Mouse (Mus musculus): Measurements from ENCODE around the gene Rnf208. TPM values are rescaled to one million over a fixed set of nuclear protein-coding genes. Genes with fewer than 3 reads are reported as not detected.

Gene Rnf208
- total RNA-seq, 2 experiments from 2014 or later = not detected

- no peak for ATAC-seq (replicated peaks; ENCODE audit: low FRiP score, poor library complexity, severe bottlenecking)
Observed at GRCm38 (mm10) chr2:25293706-25294105, 51.7 kb downstream of the Rnf208 start.

Other genes with a start within 250 kb of the Rnf208 start
Only the 30 nearest of the 31 such genes appear.
- 1.8 and 2.5 TPM in 2 replicates for gene Nsmf, start 187.9 kb upstream of the Rnf208 start, total RNA-seq (2015; ENCODE audit: low replicate concordance)
- 2.1 and 3.9 TPM in 2 replicates for gene Nsmf, start 187.9 kb upstream of the Rnf208 start, total RNA-seq (2017; ENCODE audit: low replicate concordance)
- not detected in 2 replicates for gene Entpd8, start 162.0 kb upstream of the Rnf208 start, total RNA-seq (2015; ENCODE audit: low replicate concordance)
- gene Entpd8, start 162.0 kb upstream of the Rnf208 start, total RNA-seq (2017; ENCODE audit: low replicate concordance) = not detected in 2 replicates
- gene Noxa1, start 147.1 kb upstream of the Rnf208 start, total RNA-seq (2015; ENCODE audit: low replicate concordance) = not detected in 2 replicates
- gene Noxa1, start 147.1 kb upstream of the Rnf208 start, total RNA-seq (2017; ENCODE audit: low replicate concordance) = not detected in 2 replicates
- gene Nrarp, start 61.5 kb upstream of the Rnf208 start, total RNA-seq (2015; ENCODE audit: low replicate concordance) = 0.42 TPM in 1 of 2 replicates, not detected in the other
- 0.64 and 3.0 TPM in 2 replicates for gene Nrarp, start 61.5 kb upstream of the Rnf208 start, total RNA-seq (2017; ENCODE audit: low replicate concordance)
- 2.9 and 5.4 TPM in 2 replicates for gene Tor4a, start 45.4 kb upstream of the Rnf208 start, total RNA-seq (2015; ENCODE audit: low replicate concordance)
- gene Tor4a, start 45.4 kb upstream of the Rnf208 start, total RNA-seq (2017; ENCODE audit: low replicate concordance) = 0.30 and 2.2 TPM in 2 replicates
- 13.0 and 34.4 TPM in 2 replicates for gene Nelfb, start 30.8 kb upstream of the Rnf208 start, total RNA-seq (2015; ENCODE audit: low replicate concordance)
- gene Nelfb, start 30.8 kb upstream of the Rnf208 start, total RNA-seq (2017; ENCODE audit: low replicate concordance) = 15.2 and 29.9 TPM in 2 replicates
- gene Stpg3, start 27.6 kb upstream of the Rnf208 start, total RNA-seq (2015; ENCODE audit: low replicate concordance) = not detected in 2 replicates
- not detected in 2 replicates for gene Stpg3, start 27.6 kb upstream of the Rnf208 start, total RNA-seq (2017; ENCODE audit: low replicate concordance)
- not detected in 2 replicates for gene Fam166a, start 23.5 kb upstream of the Rnf208 start, total RNA-seq (2015; ENCODE audit: low replicate concordance)
- not detected in 2 replicates for gene Fam166a, start 23.5 kb upstream of the Rnf208 start, total RNA-seq (2017; ENCODE audit: low replicate concordance)
- 940 and 950 TPM in 2 replicates for gene Tubb4b, start 17.6 kb upstream of the Rnf208 start, total RNA-seq (2015; ENCODE audit: low replicate concordance)
- gene Tubb4b, start 17.6 kb upstream of the Rnf208 start, total RNA-seq (2017; ENCODE audit: low replicate concordance) = 826 and 920 TPM in 2 replicates
- not detected in 2 replicates for gene Slc34a3, start 7.9 kb upstream of the Rnf208 start, total RNA-seq (2015; ENCODE audit: low replicate concordance)
- not detected in 2 replicates for gene Slc34a3, start 7.9 kb upstream of the Rnf208 start, total RNA-seq (2017; ENCODE audit: low replicate concordance)
- not detected in 2 replicates for gene Rnf224, start 5.5 kb upstream of the Rnf208 start, total RNA-seq (2015; ENCODE audit: low replicate concordance)
- gene Rnf224, start 5.5 kb upstream of the Rnf208 start, total RNA-seq (2017; ENCODE audit: low replicate concordance) = not detected in 2 replicates
- gene Cysrt1, start 197 bp downstream of the Rnf208 start, total RNA-seq (2015; ENCODE audit: low replicate concordance) = not detected in 2 replicates
- not detected in 2 replicates for gene Cysrt1, start 197 bp downstream of the Rnf208 start, total RNA-seq (2017; ENCODE audit: low replicate concordance)
- 4.0 and 4.6 TPM in 2 replicates for gene AL732309.1, start 4.6 kb downstream of the Rnf208 start, total RNA-seq (2015; ENCODE audit: low replicate concordance)
- not detected in 2 replicates for gene AL732309.1, start 4.6 kb downstream of the Rnf208 start, total RNA-seq (2017; ENCODE audit: low replicate concordance)
- gene Tmem203, start 13.2 kb downstream of the Rnf208 start, total RNA-seq (2015; ENCODE audit: low replicate concordance) = 11.9 and 18.9 TPM in 2 replicates
- gene Tmem203, start 13.2 kb downstream of the Rnf208 start, total RNA-seq (2017; ENCODE audit: low replicate concordance) = 1.8 and 8.5 TPM in 2 replicates
- 1.1 TPM in 1 of 2 replicates, not detected in the other for gene Tprn, start 20.4 kb downstream of the Rnf208 start, total RNA-seq (2015; ENCODE audit: low replicate concordance)
- 1.0 and 2.2 TPM in 2 replicates for gene Tprn, start 20.4 kb downstream of the Rnf208 start, total RNA-seq (2017; ENCODE audit: low replicate concordance)
- gene Ssna1, start 30.2 kb downstream of the Rnf208 start, total RNA-seq (2015; ENCODE audit: low replicate concordance) = 114 and 128 TPM in 2 replicates
- 46.2 and 81.0 TPM in 2 replicates for gene Ssna1, start 30.2 kb downstream of the Rnf208 start, total RNA-seq (2017; ENCODE audit: low replicate concordance)
- 34.6 and 55.8 TPM in 2 replicates for gene Anapc2, start 30.2 kb downstream of the Rnf208 start, total RNA-seq (2015; ENCODE audit: low replicate concordance)
- 29.7 and 40.0 TPM in 2 replicates for gene Anapc2, start 30.2 kb downstream of the Rnf208 start, total RNA-seq (2017; ENCODE audit: low replicate concordance)
- not detected in 2 replicates for gene Tmem210, start 45.9 kb downstream of the Rnf208 start, total RNA-seq (2015; ENCODE audit: low replicate concordance)
- not detected in 2 replicates for gene Tmem210, start 45.9 kb downstream of the Rnf208 start, total RNA-seq (2017; ENCODE audit: low replicate concordance)
- gene Lrrc26, start 47.7 kb downstream of the Rnf208 start, total RNA-seq (2015; ENCODE audit: low replicate concordance) = not detected in 2 replicates
- gene Lrrc26, start 47.7 kb downstream of the Rnf208 start, total RNA-seq (2017; ENCODE audit: low replicate concordance) = not detected in 2 replicates
- gene Grin1, start 76.9 kb downstream of the Rnf208 start, total RNA-seq (2015; ENCODE audit: low replicate concordance) = not detected in 2 replicates
- not detected in 2 replicates for gene Grin1, start 76.9 kb downstream of the Rnf208 start, total RNA-seq (2017; ENCODE audit: low replicate concordance)
- gene Man1b1, start 90.1 kb downstream of the Rnf208 start, total RNA-seq (2015; ENCODE audit: low replicate concordance) = 20.9 and 40.2 TPM in 2 replicates
- 34.1 and 51.6 TPM in 2 replicates for gene Man1b1, start 90.1 kb downstream of the Rnf208 start, total RNA-seq (2017; ENCODE audit: low replicate concordance)
- 4.7 TPM in 1 of 2 replicates, not detected in the other for gene Dpp7, start 114.1 kb downstream of the Rnf208 start, total RNA-seq (2015; ENCODE audit: low replicate concordance)
- gene Dpp7, start 114.1 kb downstream of the Rnf208 start, total RNA-seq (2017; ENCODE audit: low replicate concordance) = 0.68 and 6.2 TPM in 2 replicates
- gene Uap1l1, start 123.4 kb downstream of the Rnf208 start, total RNA-seq (2015; ENCODE audit: low replicate concordance) = 8.8 and 13.3 TPM in 2 replicates
- gene Uap1l1, start 123.4 kb downstream of the Rnf208 start, total RNA-seq (2017; ENCODE audit: low replicate concordance) = 0.30 and 2.7 TPM in 2 replicates
- 5.9 and 10.1 TPM in 2 replicates for gene Sapcd2, start 130.1 kb downstream of the Rnf208 start, total RNA-seq (2015; ENCODE audit: low replicate concordance)
- gene Sapcd2, start 130.1 kb downstream of the Rnf208 start, total RNA-seq (2017; ENCODE audit: low replicate concordance) = 7.8 and 9.6 TPM in 2 replicates
- not detected in 2 replicates for gene Entpd2, start 153.6 kb downstream of the Rnf208 start, total RNA-seq (2015; ENCODE audit: low replicate concordance)
- gene Entpd2, start 153.6 kb downstream of the Rnf208 start, total RNA-seq (2017; ENCODE audit: low replicate concordance) = not detected in 2 replicates
- not detected in 2 replicates for gene Npdc1, start 157.1 kb downstream of the Rnf208 start, total RNA-seq (2015; ENCODE audit: low replicate concordance)
- gene Npdc1, start 157.1 kb downstream of the Rnf208 start, total RNA-seq (2017; ENCODE audit: low replicate concordance) = not detected in 2 replicates
- 4.3 TPM in 1 of 2 replicates, not detected in the other for gene Fut7, start 181.0 kb downstream of the Rnf208 start, total RNA-seq (2015; ENCODE audit: low replicate concordance)
- 0.77 TPM in 1 of 2 replicates, not detected in the other for gene Fut7, start 181.0 kb downstream of the Rnf208 start, total RNA-seq (2017; ENCODE audit: low replicate concordance)
- gene Abca2, start 186.4 kb downstream of the Rnf208 start, total RNA-seq (2015; ENCODE audit: low replicate concordance) = 5.0 and 5.8 TPM in 2 replicates
- gene Abca2, start 186.4 kb downstream of the Rnf208 start, total RNA-seq (2017; ENCODE audit: low replicate concordance) = 1.3 and 2.4 TPM in 2 replicates
- not detected in 2 replicates for gene Clic3, start 214.6 kb downstream of the Rnf208 start, total RNA-seq (2015; ENCODE audit: low replicate concordance)
- gene Clic3, start 214.6 kb downstream of the Rnf208 start, total RNA-seq (2017; ENCODE audit: low replicate concordance) = not detected in 2 replicates
- gene Paxx, start 218.8 kb downstream of the Rnf208 start, total RNA-seq (2015; ENCODE audit: low replicate concordance) = 17.6 and 24.5 TPM in 2 replicates
- gene Paxx, start 218.8 kb downstream of the Rnf208 start, total RNA-seq (2017; ENCODE audit: low replicate concordance) = 5.3 TPM in 1 of 2 replicates, not detected in the other

Data from erythroid progenitor cell, adult 5-6 weeks (primary cell).